Mouse (Mus musculus): Measurements from ENCODE around the gene Vkorc1l1. TPM values are rescaled to one million over a fixed set of nuclear protein-coding genes. Genes with fewer than 3 reads are reported as not detected.
"Not testable (repeated sequence)": the region's sequence is repeated elsewhere in the genome, so short reads cannot be mapped to it uniquely, and the experiment has no call there.

Vkorc1l1 gene
- total and polyA plus RNA-seq, 3 experiments = 12.4 to 17.9 (median 14.3) TPM

DNA sequence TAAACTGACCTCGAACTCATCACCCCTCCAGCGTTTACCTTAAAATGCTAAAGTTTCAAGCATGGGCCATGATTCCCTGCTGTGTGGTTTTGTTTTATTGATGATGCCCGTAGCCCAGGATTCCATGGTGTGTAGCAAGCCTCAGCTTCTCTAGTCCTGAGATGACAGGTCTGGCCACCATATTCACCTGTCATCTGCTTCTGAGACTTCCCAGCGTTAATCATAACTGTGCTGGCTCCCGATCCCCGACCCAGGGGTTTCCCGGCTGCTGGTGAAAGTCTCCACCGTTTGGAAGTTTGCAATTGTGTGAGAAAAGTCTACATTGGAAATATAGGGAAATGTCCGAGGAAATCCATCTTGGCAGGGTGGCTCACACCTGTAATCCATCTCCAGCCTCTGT is 32.6 kb upstream of the Vkorc1l1 start:
- no peak for TF ChIP-seq EP300 (IDR thresholded peaks at IDR 0.05; ENCODE audit: insufficient read depth, low read depth, low read length)
- no peak for TF ChIP-seq CTCF (IDR thresholded peaks at IDR 0.05)
- TF ChIP-seq POLR2A (IDR thresholded peaks at IDR 0.05; ENCODE audit: insufficient read depth, low read depth, low read length) = no peak
- Histone ChIP-seq H3K4me1 (ENCODE audit: control insufficient read depth, insufficient read depth, low read length) (no peaks in the 10 kb centered on the region), H3K36me3 (ENCODE audit: control insufficient read depth, insufficient read depth, low read length) (no peaks in the 10 kb centered on the region), H3K9ac (ENCODE audit: low read depth, low read length) (no peak overlapping the region), H3K27ac (no peak overlapping the region; the same call in 1 of the 2 replicates), H3K27me3 (ENCODE audit: control insufficient read depth, insufficient read depth, low read length) (no peaks in the 10 kb centered on the region), H3K79me2 (replicated peaks; ENCODE audit: control insufficient read depth, insufficient read depth, low read length) (no peaks in the 10 kb centered on the region), H3K4me3 (peak overlapping the region; percentile 80)
- intact Hi-C loops (cut with DNase I) = loop anchor here (5.0 kb wide), 1 partner anchor 33 kb away; the partner anchor contains the start of gene Vkorc1l1
- 71% methylated on average over 9 of the region's 9 CpGs for WGBS
- no peak for DNase-seq

DNA sequence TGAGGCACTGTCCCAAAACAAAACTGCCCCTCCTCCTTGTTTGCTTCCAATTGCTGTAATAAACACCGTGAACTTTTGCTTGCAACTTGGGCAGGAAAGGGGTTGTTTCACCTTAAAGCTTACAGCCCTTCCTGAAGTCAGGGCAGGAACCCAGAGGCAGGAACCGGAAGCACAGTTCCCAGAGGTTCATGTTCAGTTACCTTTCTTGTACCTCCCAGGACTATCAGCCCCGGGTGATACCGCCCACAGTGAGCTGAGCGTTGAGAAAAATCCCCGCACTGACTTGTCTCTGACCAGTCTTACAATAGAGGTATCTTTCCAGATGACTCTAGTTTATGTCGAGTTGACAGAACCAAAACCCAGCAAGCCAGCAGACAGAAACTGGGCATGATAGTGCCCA is 32.2 kb upstream of the Vkorc1l1 start:
- H3K4me1 ChIP-seq (ENCODE audit: control insufficient read depth, insufficient read depth, low read length) = no peaks in the 10 kb centered on the region
- intact Hi-C loops (cut with DNase I) = loop anchor here (5.0 kb wide), 1 partner anchor 33 kb away; the partner anchor contains the start of gene Vkorc1l1
- H3K9ac ChIP-seq (ENCODE audit: low read depth, low read length) = no peak overlapping the region
- no peak overlapping the region for H3K27ac ChIP-seq
- DNase-seq = no peak
- WGBS = 73% methylated on average over 7 of the region's 7 CpGs
- no peaks in the 10 kb centered on the region for H3K27me3 ChIP-seq (ENCODE audit: control insufficient read depth, insufficient read depth, low read length)
- no peaks in the 10 kb centered on the region for H3K36me3 ChIP-seq (ENCODE audit: control insufficient read depth, insufficient read depth, low read length)
- no peak for TF ChIP-seq CTCF (IDR thresholded peaks at IDR 0.05)
- no peak overlapping the region for H3K4me3 ChIP-seq
- no peaks in the 10 kb centered on the region for H3K79me2 ChIP-seq (replicated peaks; ENCODE audit: control insufficient read depth, insufficient read depth, low read length)

DNA sequence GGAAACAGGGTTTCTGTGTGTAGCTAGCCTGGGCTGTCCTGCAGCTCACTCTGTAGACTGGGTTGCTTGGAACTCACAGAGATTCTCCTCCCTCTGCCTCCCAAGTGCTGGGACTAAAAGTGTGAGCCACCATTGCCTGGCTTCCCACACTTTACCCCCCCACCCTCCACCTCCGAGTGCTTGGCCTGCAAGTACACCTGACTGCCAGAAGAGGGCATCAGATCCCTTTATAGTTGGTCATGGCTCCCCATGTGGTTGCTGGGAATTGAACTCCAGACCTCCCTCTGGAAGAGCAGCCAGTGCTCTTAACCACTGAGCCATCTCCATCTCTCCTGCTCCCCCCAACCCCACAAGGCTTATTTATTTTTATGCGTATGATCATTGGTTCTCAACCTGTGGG is 27.7 kb upstream of the Vkorc1l1 start:
- Histone ChIP-seq H3K36me3 (ENCODE audit: control insufficient read depth, insufficient read depth, low read length) (no peaks in the 10 kb centered on the region), H3K9ac (ENCODE audit: low read depth, low read length) (no peak overlapping the region), H3K79me2 (replicated peaks; ENCODE audit: control insufficient read depth, insufficient read depth, low read length) (no peaks in the 10 kb centered on the region), H3K4me3 (no peak overlapping the region), H3K4me1 (ENCODE audit: control insufficient read depth, insufficient read depth, low read length) (no peaks in the 10 kb centered on the region), H3K27me3 (ENCODE audit: control insufficient read depth, insufficient read depth, low read length) (no peaks in the 10 kb centered on the region), H3K27ac (no peak overlapping the region)
- TF ChIP-seq EP300 (IDR thresholded peaks at IDR 0.05; ENCODE audit: insufficient read depth, low read depth, low read length) (0 out of 2 replicates have a peak, but pooled peaks have one; percentile 15), CTCF (IDR thresholded peaks at IDR 0.05) (peak; percentile 68), POLR2A (IDR thresholded peaks at IDR 0.05; ENCODE audit: insufficient read depth, low read depth, low read length) (no peak)
- WGBS = 30% methylated on average over 2 of the region's 2 CpGs
- peak in 1 of 2 experiments; percentile 20 for DNase-seq
- intact Hi-C loops (cut with DNase I) = no loop called here

DNA sequence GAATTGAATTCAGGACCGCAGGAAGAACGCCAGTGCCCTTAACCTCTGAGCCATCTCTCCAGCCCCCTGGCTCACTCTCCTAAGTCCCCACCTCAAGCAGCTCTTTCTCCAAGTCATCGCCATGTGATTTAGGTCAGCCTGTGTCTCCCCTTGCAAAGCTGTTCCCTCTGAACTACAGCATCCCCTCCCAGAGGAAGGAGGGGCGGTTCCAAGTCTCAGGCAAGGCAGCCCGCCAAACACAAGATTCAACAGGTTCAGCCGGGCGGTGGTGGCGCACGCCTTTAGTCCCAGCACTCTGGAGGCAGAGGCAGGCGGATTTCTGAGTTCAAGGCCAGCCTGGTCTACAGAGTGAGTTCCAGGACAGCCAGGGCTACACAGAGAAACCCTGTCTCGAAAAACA is 26.3 kb upstream of the Vkorc1l1 start:
- H3K4me1 ChIP-seq (ENCODE audit: control insufficient read depth, insufficient read depth, low read length); H3K79me2 ChIP-seq (replicated peaks; ENCODE audit: control insufficient read depth, insufficient read depth, low read length); H3K36me3 ChIP-seq (ENCODE audit: control insufficient read depth, insufficient read depth, low read length); H3K9ac ChIP-seq (ENCODE audit: low read depth, low read length); DNase-seq; intact Hi-C loops (cut with DNase I); H3K27me3 ChIP-seq (ENCODE audit: control insufficient read depth, insufficient read depth, low read length); H3K27ac ChIP-seq; H3K4me3 ChIP-seq: not testable (repeated sequence)
- 62% methylated on average over 11 of the region's 11 CpGs for WGBS

DNA sequence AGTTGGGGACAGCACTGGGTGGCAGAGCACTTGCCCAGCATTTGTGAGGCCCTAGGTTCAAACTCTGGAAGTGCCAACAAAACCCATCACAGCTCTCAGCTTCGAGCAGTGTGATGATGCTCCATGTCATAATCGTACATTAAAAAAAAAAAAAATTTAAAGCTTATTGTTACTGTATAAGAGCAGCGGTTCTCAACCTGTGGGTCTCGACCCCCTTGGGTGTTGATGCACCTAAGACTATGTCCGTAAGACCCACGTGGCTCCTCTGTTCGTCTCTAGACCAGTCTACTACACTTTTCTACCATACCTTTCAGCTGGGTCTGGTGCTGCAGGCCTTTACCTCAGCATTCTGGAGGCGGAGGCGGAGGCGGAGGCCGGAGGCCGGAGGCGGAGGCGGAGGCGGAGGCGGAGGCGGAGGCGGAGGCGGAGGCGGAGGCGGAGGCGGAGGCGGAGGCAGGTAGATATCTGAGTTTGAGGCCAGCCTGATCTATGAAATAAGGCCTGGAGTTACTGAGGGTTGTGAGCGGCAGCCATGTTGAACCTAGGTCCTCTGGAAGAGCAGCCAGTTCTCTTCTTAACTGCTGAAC is 23.6 kb upstream of the Vkorc1l1 start:
- H3K36me3 ChIP-seq (ENCODE audit: control insufficient read depth, insufficient read depth, low read length) = no peaks in the 10 kb centered on the region
- 87% methylated on average over 24 of the region's 24 CpGs for WGBS
- H3K27me3 ChIP-seq (ENCODE audit: control insufficient read depth, insufficient read depth, low read length) = no peaks in the 10 kb centered on the region
- H3K27ac ChIP-seq = no peak overlapping the region
- no peaks in the 10 kb centered on the region for H3K4me1 ChIP-seq (ENCODE audit: control insufficient read depth, insufficient read depth, low read length)
- H3K4me3 ChIP-seq = no peak overlapping the region
- intact Hi-C loops (cut with DNase I) = no loop called here
- no peaks in the 10 kb centered on the region for H3K79me2 ChIP-seq (replicated peaks; ENCODE audit: control insufficient read depth, insufficient read depth, low read length)
- no peak for TF ChIP-seq POLR2A (IDR thresholded peaks at IDR 0.05; ENCODE audit: insufficient read depth, low read depth, low read length)
- TF ChIP-seq CTCF (IDR thresholded peaks at IDR 0.05) = no peak
- TF ChIP-seq EP300 (IDR thresholded peaks at IDR 0.05; ENCODE audit: insufficient read depth, low read depth, low read length) = no peak
- no peak for DNase-seq
- no peak overlapping the region for H3K9ac ChIP-seq (ENCODE audit: low read depth, low read length)

DNA sequence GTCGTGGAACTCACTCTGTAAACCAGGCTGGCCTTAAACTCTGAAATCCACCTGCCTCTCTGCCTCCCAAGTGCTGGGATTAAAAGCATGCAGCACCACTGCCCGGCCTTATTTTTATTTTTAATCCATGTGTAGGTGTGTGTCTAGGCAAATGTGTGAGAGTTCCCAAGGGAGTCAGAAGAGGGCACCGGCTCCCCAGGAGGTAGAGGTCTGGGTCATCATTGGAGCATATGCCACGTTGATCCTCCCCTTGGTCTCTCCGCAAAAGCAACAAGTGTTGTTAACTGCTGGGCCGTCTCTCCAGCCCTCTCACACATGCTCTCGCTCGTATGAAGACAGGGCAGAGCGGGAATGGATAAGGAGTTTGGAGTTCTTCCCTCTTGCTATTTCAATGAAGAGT is 23.0 kb upstream of the Vkorc1l1 start:
- WGBS = 73% methylated on average over 9 of the region's 9 CpGs
- DNase-seq = no peak
- Histone ChIP-seq H3K4me3 (no peak overlapping the region), H3K79me2 (replicated peaks; ENCODE audit: control insufficient read depth, insufficient read depth, low read length) (no peaks in the 10 kb centered on the region), H3K36me3 (ENCODE audit: control insufficient read depth, insufficient read depth, low read length) (no peaks in the 10 kb centered on the region), H3K4me1 (ENCODE audit: control insufficient read depth, insufficient read depth, low read length) (no peaks in the 10 kb centered on the region), H3K27me3 (ENCODE audit: control insufficient read depth, insufficient read depth, low read length) (no peaks in the 10 kb centered on the region), H3K9ac (ENCODE audit: low read depth, low read length) (no peak overlapping the region), H3K27ac (no peak overlapping the region)
- TF ChIP-seq EP300 (IDR thresholded peaks at IDR 0.05; ENCODE audit: insufficient read depth, low read depth, low read length) = no peak
- no peak for TF ChIP-seq CTCF (IDR thresholded peaks at IDR 0.05)
- no peak for TF ChIP-seq POLR2A (IDR thresholded peaks at IDR 0.05; ENCODE audit: insufficient read depth, low read depth, low read length)
- intact Hi-C loops (cut with DNase I) = no loop called here
